Mouse (Mus musculus): ENCODE measurements around the gene Spout1. TPM values are rescaled to one million over a fixed set of nuclear protein-coding genes. Genes with fewer than 3 reads are reported as not detected.
A peak's percentile ranks its signal among the peaks of the same experiment; 100 is the strongest.
"Not testable (repeated sequence)": the region's sequence is repeated elsewhere in the genome, so short reads cannot be mapped to it uniquely, and the experiment has no call there.

Spout1 gene
- polyA plus RNA-seq, 1 experiment from 2014 or later: 87.1 TPM

DNA sequence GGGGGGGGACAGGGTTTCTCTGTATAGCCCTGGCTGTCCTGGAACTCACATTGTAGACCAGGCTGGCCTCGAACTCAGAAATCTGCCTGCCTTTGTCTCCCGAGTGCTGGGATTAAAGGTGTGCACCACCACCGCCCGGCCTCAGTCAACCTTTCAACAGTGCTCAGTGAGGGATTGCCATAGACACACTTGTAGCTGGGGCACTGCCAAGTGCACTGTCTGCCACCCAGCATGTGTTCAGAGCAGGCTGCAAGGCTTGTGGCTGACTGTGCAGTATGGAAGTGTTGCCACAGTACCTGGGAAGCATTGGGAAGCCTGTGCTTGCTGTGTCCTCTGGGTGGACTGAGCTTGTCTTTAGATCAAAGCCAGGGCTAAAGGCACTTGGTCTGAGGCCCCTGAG lies 38.2 kb downstream of the Spout1 start:
- ATAC-seq (ENCODE audit: insufficient number of reproducible peaks, insufficient read depth, low FRiP score, low TSS enrichment); H3K9me3 ChIP-seq; H3K9ac ChIP-seq; H3K27me3 ChIP-seq; H3K4me2 ChIP-seq (replicated peaks); H3K4me3 ChIP-seq; H3K27ac ChIP-seq; H3K4me1 ChIP-seq: not testable (repeated sequence)
- H3K36me3 ChIP-seq: peaks cover 74% of the 10 kb centered on the region
- 98% methylated on average over 4 of the region's 4 CpGs for WGBS

DNA sequence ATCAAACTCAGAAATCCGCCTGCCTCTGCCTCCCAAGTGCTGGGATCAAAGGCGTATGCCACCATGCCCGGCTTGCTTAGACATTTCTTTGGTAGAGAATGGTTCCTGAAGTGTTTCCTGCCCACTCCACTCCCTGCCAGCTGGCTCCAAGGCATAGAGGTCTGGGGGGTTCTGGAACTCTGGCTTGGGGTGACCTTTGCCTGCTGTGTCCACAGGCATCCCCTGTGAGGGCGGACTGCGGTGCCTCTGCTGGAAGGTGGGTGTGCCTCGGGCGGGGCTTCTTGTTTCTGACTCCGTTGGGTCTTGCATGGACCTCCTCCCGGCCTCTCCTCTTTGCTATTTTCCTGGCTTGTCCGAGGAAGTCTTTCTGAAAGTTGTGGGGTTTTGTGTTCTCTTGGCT lies 41.8 kb downstream of the Spout1 start:
- 91% methylated on average over 10 of the region's 10 CpGs for WGBS
- Histone ChIP-seq H3K9me3 (no peaks in the 10 kb centered on the region), H3K27me3 (no peaks in the 10 kb centered on the region), H3K27ac (no peak overlapping the region), H3K9ac (no peak overlapping the region), H3K4me3 (no peak overlapping the region), H3K4me1 (peaks cover 20% of the 10 kb centered on the region), H3K36me3 (peaks cover 39% of the 10 kb centered on the region), H3K4me2 (replicated peaks) (no peak overlapping the region)
- ATAC-seq (ENCODE audit: insufficient number of reproducible peaks, insufficient read depth, low FRiP score, low TSS enrichment): no peak

DNA sequence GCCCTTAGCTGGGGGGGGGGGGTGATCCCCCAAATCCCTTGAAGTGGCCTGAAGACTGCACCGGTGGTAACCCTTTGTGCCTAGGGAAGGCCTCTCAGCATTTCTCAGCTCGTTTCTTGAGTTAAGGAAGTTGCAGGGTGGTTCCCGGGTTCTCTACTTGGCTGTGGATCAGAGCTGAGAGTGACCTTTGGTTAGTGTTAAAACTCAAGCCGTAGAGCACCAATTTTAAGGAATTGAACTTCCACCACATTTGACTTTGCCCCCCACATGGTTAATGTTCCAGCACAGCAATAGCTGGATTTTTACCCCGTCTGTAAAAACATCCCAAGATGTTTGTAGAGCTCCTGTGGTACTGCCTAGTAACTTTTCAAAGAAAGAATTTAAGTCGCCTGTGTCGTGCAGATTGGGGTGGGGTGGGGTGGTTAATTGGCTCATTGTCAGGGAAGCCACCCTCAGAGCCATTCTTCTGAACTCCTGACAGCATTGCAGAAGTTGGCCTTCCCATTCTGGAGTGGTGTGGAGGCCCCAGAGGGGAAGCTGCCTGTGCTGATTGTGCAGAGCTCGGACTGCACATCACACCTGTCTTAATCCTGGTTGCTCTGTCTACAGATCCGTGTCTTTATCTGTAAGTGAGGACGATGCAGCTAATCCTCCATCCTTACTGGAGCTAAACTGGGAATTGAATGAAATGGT lies 43.2 kb downstream of the Spout1 start:
- no peak for ATAC-seq (ENCODE audit: insufficient number of reproducible peaks, insufficient read depth, low FRiP score, low TSS enrichment)

DNA sequence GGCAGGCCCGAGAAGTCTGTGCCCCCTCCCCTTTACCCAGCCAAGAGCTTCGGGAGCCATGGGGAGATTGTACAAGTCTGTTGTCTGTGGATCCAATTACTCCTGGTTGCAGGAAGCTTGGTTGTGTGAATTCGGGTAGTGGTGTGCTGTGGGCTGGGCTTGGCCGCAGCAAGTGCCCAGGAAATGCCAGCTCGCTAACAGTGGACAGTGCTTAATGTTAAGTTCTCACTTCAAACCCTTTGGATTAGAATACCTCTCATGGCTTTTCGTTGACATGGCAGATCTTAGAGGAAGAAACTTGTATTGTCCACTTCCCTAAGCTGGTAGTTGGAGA lies 43.9 kb downstream of the Spout1 start:
- no peaks in the 10 kb centered on the region for H3K27me3 ChIP-seq
- peaks cover 20% of the 10 kb centered on the region for H3K4me1 ChIP-seq
- H3K27ac ChIP-seq: peak overlapping the region; percentile 81
- H3K36me3 ChIP-seq: peaks cover 23% of the 10 kb centered on the region
- H3K4me3 ChIP-seq: peak overlapping the region; percentile 87
- peak; percentile 12; the same call in 1 of the 2 replicates for ATAC-seq (ENCODE audit: insufficient number of reproducible peaks, insufficient read depth, low FRiP score, low TSS enrichment)
- H3K4me2 ChIP-seq (replicated peaks): peak overlapping the region; percentile 95
- 21% methylated on average over 6 of the region's 6 CpGs for WGBS
- no peaks in the 10 kb centered on the region for H3K9me3 ChIP-seq
- H3K9ac ChIP-seq: peak overlapping the region; percentile 86

More for the DNA sequence above, 43.2 kb downstream of the Spout1 start:
- H3K27me3 ChIP-seq: no peaks in the 10 kb centered on the region
- H3K36me3 ChIP-seq: peaks cover 25% of the 10 kb centered on the region
- peak overlapping the region; percentile 95 for H3K4me2 ChIP-seq (replicated peaks)
- no peaks in the 10 kb centered on the region for H3K9me3 ChIP-seq
- WGBS: 72% methylated on average over 10 of the region's 10 CpGs
- peak overlapping the region; percentile 87 for H3K4me3 ChIP-seq
- no peak overlapping the region for H3K27ac ChIP-seq
- peak overlapping the region; percentile 86 for H3K9ac ChIP-seq
- peaks cover 20% of the 10 kb centered on the region for H3K4me1 ChIP-seq

DNA sequence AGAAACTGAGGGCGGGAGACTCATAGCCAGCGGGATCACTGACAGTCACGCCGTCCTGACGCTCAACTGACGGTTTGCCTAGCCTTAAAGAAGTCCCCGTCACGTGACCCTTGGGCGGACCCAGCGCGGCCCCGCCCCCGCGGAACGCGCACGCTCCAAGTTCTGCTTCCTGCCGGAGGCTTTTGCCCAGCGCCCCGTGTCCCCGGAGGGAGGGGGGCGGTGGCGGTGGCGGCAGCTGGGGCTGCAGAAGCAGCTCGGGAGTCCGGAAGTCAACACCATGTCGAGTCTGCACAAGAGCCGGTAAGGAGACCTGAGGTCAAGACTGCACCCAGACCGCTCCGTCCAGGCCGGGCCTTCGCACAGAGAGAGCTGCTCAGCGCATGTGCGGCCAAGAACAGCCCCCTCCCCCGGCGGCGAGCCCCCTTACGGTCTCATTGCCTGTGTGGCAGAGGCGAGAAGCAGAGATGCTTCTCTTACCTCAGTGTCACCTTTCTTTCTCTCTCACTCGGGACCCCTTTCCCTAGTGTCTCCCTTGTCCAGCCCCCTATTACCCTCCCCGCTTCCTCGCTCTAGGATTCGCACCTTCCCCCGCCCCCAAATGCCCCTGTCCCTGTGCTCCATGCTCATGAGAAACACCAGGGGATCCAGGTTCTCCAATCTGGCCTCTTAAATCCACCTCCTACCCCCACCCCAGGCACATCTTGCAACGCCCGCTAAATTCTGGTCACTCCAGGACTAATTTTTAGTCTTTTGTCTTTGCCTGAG lies 44.5 kb downstream of the Spout1 start, which contains the start of gene Tbc1d13:
Tbc1d13 (plus strand) TSS at position 134 of the 765 bp plus-strand sequence.
- H3K9ac ChIP-seq: peak within 1 kb of the TSS; percentile 86
- ATAC-seq (ENCODE audit: insufficient number of reproducible peaks, insufficient read depth, low FRiP score, low TSS enrichment): peak; percentile 75
- WGBS: under 1% methylated on average over 46 of the region's 46 CpGs
- H3K36me3 ChIP-seq: peaks cover 23% of the 10 kb centered on the region
- H3K4me3 ChIP-seq: peak within 1 kb of the TSS; percentile 87
- H3K9me3 ChIP-seq: no peaks in the 10 kb centered on the region
- H3K27ac ChIP-seq: peak within 1 kb of the TSS; percentile 81
- peak within 1 kb of the TSS; percentile 95 for H3K4me2 ChIP-seq (replicated peaks)
- H3K4me1 ChIP-seq: peaks cover 20% of the 10 kb centered on the region
- no peaks in the 10 kb centered on the region for H3K27me3 ChIP-seq

DNA sequence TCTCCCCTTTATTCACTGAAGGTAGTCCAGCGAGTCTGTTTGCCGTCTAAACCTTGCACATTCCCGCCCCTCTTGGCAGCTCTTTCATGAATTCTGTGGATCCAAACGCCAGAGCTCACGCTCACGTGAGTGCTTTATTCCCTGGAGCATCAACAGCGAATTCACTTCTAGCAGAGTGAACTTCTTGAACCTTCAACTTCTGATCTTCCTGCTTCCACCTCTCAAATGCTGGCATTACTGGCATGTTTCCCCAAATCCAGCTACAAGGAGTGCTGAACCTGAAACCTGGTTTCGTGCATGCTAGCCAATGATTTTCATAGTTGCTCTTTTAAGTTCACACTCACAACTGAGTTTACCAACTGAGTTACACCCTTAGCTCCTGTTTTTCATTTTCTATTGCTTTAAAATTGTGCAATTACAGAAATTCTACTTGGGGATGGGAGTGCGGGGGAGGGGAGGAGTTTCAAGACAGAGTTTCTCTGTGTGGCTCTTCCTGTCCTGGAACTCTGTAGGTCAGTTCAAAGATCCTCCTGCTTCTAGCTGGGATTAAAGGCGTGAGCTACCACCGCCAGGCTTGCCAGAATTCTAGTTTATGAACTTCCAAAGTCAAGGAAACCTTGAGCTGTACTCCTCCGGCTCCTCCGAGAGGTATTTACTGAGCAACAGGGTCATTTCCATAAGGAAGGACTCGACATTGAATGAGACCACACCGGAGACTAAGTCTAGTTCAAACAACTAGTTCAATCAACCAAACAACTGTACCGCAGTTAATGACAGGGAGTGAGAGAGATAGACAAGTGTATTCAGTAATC lies 45.3 kb downstream of the Spout1 start:
- no peak for ATAC-seq (ENCODE audit: insufficient number of reproducible peaks, insufficient read depth, low FRiP score, low TSS enrichment)
- WGBS: 13% methylated on average over 16 of the region's 16 CpGs
- peak overlapping the region; percentile 86 for H3K9ac ChIP-seq

DNA sequence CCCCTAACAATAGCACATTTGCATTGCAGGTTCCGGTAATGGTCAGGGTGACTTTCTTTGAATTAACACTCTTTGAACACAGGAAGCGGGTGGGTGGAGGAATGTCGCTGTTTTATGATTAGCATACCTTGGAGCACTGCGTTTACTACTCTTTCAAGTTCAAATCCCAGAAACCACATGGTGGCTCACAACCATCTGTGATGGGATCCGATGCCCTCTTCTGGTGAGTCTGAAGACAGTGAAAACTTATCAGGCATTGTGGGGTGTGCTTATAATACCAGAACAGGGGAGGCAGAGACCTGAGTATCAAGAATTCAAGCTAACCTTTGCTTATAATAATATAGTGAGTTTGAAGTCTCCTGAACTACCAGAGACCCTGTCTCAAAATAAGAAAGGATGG lies 47.0 kb downstream of the Spout1 start:
- H3K27ac ChIP-seq; H3K4me2 ChIP-seq (replicated peaks); H3K9me3 ChIP-seq; H3K36me3 ChIP-seq; ATAC-seq (ENCODE audit: insufficient number of reproducible peaks, insufficient read depth, low FRiP score, low TSS enrichment); H3K27me3 ChIP-seq; H3K9ac ChIP-seq; H3K4me3 ChIP-seq: not testable (repeated sequence)
- WGBS: 71% methylated on average over 5 of the region's 5 CpGs
- H3K4me1 ChIP-seq: peaks cover 20% of the 10 kb centered on the region

More for the DNA sequence above, 45.3 kb downstream of the Spout1 start:
- Histone ChIP-seq H3K4me3 (peak overlapping the region; percentile 87), H3K27ac (peak overlapping the region; percentile 81), H3K27me3 (no peaks in the 10 kb centered on the region), H3K36me3 (peaks cover 23% of the 10 kb centered on the region), H3K4me2 (replicated peaks) (peak overlapping the region; percentile 95), H3K9me3 (no peaks in the 10 kb centered on the region), H3K4me1 (peaks cover 20% of the 10 kb centered on the region)

DNA sequence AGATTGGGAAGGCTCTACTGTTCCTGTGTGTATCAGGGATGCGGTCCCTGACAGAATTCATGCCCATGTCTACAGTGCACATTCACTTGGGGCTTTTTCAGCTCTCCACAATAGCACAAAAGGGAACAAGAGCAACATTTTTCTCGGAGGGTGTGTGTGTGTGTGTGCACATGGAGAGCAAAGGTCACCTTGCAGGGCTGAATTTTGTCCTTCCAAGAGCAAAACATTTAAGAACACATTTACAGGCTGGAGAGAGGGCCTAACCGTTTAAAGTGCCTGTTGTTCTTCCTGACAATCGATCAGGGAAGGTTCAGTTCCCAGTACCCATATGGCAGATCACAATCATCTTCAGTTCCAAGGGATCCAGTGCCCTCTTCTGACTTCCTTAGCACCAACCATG lies 48.1 kb downstream of the Spout1 start:
- 79% methylated on average over 4 of the region's 4 CpGs for WGBS
- Histone ChIP-seq H3K4me1 (peaks cover 22% of the 10 kb centered on the region), H3K9me3 (no peaks in the 10 kb centered on the region), H3K4me2 (replicated peaks) (no peak overlapping the region), H3K27me3 (no peaks in the 10 kb centered on the region), H3K27ac (no peak overlapping the region), H3K4me3 (no peak overlapping the region), H3K36me3 (peaks cover under 1% of the 10 kb centered on the region; the same call in 1 of the 2 replicates), H3K9ac (no peak overlapping the region)
- ATAC-seq (ENCODE audit: insufficient number of reproducible peaks, insufficient read depth, low FRiP score, low TSS enrichment): no peak

DNA sequence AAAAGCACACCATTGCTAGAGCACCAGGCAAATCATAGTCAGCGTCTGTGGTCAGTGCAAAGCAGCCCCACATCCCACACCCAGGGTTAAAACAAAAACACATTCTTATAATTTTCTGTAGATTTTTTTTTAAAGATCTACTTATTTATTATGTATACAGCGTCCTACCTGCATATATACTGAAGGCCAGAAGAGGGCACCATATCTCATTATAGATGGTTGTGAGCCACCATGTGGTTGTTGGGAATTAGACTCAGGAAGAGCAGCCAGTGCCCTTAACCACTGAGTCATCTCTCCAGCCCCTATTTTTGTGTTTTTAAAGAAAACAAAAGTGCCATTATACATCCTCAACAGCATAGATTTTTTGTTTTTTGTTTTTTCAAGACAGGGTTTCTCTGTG lies 49.5 kb downstream of the Spout1 start:
- no peaks in the 10 kb centered on the region for H3K9me3 ChIP-seq
- H3K27me3 ChIP-seq: no peaks in the 10 kb centered on the region
- H3K4me1 ChIP-seq: peaks cover 14% of the 10 kb centered on the region
- H3K4me2 ChIP-seq (replicated peaks): no peak overlapping the region
- H3K36me3 ChIP-seq: no peaks in the 10 kb centered on the region
- ATAC-seq (ENCODE audit: insufficient number of reproducible peaks, insufficient read depth, low FRiP score, low TSS enrichment): no peak
- H3K4me3 ChIP-seq: no peak overlapping the region
- WGBS: 30% methylated on average over 2 of the region's 2 CpGs
- H3K9ac ChIP-seq: no peak overlapping the region
- H3K27ac ChIP-seq: no peak overlapping the region

DNA sequence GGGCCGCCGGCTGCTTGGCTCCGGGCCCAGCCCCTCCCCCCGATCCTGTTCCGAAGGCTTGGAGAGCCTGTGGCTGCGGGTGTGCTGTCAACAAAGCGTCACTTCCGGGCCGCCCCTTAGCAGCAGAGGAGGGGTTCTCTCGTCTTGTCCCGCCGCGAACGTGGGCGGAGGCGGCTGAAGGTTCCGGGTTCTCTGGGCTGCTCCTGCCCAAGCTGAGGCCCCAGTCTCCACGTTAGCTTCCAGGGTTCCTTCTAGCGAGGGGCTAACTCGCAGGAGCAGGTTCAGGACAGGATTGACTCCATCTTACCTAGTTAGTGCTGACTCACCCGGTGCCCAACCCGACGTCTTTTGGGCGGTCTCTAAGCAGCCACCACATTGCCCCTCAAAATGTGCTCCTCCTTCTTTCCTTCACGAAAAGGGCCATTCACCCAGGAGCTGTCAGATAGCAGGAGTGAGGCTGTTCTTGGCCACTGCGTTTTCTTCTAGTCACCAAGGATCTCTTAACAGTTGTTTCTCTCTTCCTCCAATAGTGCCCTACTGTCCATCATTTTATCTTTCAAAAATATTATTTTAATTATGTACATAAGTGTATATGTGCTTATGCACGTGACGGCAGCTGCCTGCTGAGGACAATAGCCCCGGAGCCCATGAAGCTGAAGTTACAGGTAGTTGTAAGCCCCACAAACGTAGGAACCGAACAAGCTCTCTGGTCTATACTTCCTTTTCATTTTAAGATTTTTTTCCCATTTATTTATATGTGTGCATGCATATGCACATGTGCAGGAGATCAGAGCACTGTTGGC lies 53.6 kb downstream of the Spout1 start, which contains the start of gene Zer1:
Zer1 (minus strand) TSS at position 114 of the 803 bp plus-strand sequence.
- 12% methylated on average over 28 of the region's 31 CpGs for WGBS

More for the DNA sequence above, 53.6 kb downstream of the Spout1 start, which contains the start of gene Zer1:
- peak within 1 kb of the TSS; percentile 87 for H3K9ac ChIP-seq
- peak within 1 kb of the TSS; percentile 82 for H3K27ac ChIP-seq
- ATAC-seq (ENCODE audit: insufficient number of reproducible peaks, insufficient read depth, low FRiP score, low TSS enrichment): peak; percentile 94
- H3K27me3 ChIP-seq: no peaks in the 10 kb centered on the region
- peak within 1 kb of the TSS; percentile 89 for H3K4me2 ChIP-seq (replicated peaks)
- peaks cover 20% of the 10 kb centered on the region for H3K4me1 ChIP-seq
- peak within 1 kb of the TSS; percentile 79 for H3K4me3 ChIP-seq
- H3K9me3 ChIP-seq: no peaks in the 10 kb centered on the region
- 0 out of 2 replicates have a peak, but pooled peaks cover 8% of the 10 kb centered on the region for H3K36me3 ChIP-seq
